In genomic region chr12:73266597-73266996, GRCm38 (mm10) we compare ENCODE assay signal across 16 mouse cellular contexts.
"Had no signal": no experiment of that assay in that cellular context is flagged by ENCODE, and none has a peak within 500 bp of the region (broad histone marks: within the 10 kb centered on the region; RNA-seq: fewer than 3 reads in every experiment).

No protein-coding gene starts in this region.

- H3K36me3 ChIP-seq: neural tube, embryonic 13.5 days; neural tube, embryonic 15.5 days; stomach, embryonic 15.5 days had no signal

- DNase-seq: retina, postnatal 1 day; right cerebral cortex, adult 18-20 months; right cerebral cortex, postnatal 14 days; right cerebral cortex, postnatal 25 days; right cerebral cortex, postnatal 4 days; spleen, adult 18-20 months; thymus, adult 18-20 months; thymus, adult 2 months; thymus, postnatal 14 days; thymus, postnatal 25 days; thymus, postnatal 36 days; thymus, postnatal 4 days had no signal

- H3K27me3 ChIP-seq: neural tube, embryonic 13.5 days; neural tube, embryonic 15.5 days; stomach, embryonic 15.5 days had no signal

- H3K4me3 ChIP-seq: neural tube, embryonic 13.5 days; neural tube, embryonic 15.5 days; stomach, embryonic 15.5 days had no signal

- H3K4me2 ChIP-seq: neural tube, embryonic 13.5 days; neural tube, embryonic 15.5 days; stomach, embryonic 15.5 days had no signal

- H3K27ac ChIP-seq: neural tube, embryonic 13.5 days; neural tube, embryonic 15.5 days; stomach, embryonic 15.5 days; stomach, postnatal 0 days had no signal
